Mouse (Mus musculus) embryonic facial prominence, embryonic 11.5 days (tissue): ENCODE measurements at regions not wholly inside any gene's neighbourhood (a gene's known extent, or its start where the extent isn't known, plus 50 kb on each side); places are given as distances from the start of the nearest gene placed in this dataset.
A peak's percentile ranks its signal among the peaks of the same experiment; 100 is the strongest.

Experiments
- ATAC-seq: fragments of 200-750 bp; cut with Nextera tagmentation; replicated peaks from 2 replicates; pipeline ENCODE4 v1.8.0; 2017; ENCODE audit warnings: low read depth; ENCODE audit not compliant: insufficient number of reproducible peaks, low FRiP score, low TSS enrichment
- DNase-seq: peaks from one replicate; pipeline ENCODE4 v3.0.0-alpha.2; 2015; ENCODE audit warnings: low spot score
- H3K27ac ChIP-seq: fragments of 300-500 bp; sonication (generic); replicated peaks from 2 replicates; pipeline ENCODE4 v1.5.1; 2014; ENCODE audit warnings: mild to moderate bottlenecking, low read depth, low read length, control low read depth
- H3K27me3 ChIP-seq: fragments of 300-500 bp; sonication (generic); 2 replicates; pipeline ENCODE4 v1.6.1; 2014; ENCODE audit warnings: mild to moderate bottlenecking, low read length, moderate library complexity, mixed read lengths; ENCODE audit not compliant: control insufficient read depth, insufficient read depth
- H3K36me3 ChIP-seq: fragments of 300-500 bp; sonication (generic); replicated peaks from 2 replicates; pipeline ENCODE4 v1.6.1; 2014; ENCODE audit warnings: low read depth, mild to moderate bottlenecking, low read length, moderate library complexity, mixed read lengths; ENCODE audit not compliant: control insufficient read depth, insufficient read depth
- H3K4me1 ChIP-seq: fragments of 300-500 bp; sonication (generic); 2 replicates; pipeline ENCODE4 v1.6.1; 2014; ENCODE audit warnings: low read length, mixed read lengths; ENCODE audit not compliant: control insufficient read depth, insufficient read depth
- H3K4me2 ChIP-seq: fragments of 300-500 bp; sonication (generic); 2 replicates; pipeline ENCODE4 v1.6.1; 2014; ENCODE audit warnings: low read depth, mild to moderate bottlenecking, control low read depth, low read length, moderate library complexity
- H3K4me3 ChIP-seq: fragments of 300-500 bp; sonication (generic); 2 replicates; pipeline ENCODE4 v1.5.1; 2014; ENCODE audit warnings: low read depth, low read length, control low read depth
- H3K9ac ChIP-seq: fragments of 300-500 bp; sonication (generic); replicated peaks from 2 replicates; pipeline ENCODE4 v1.6.1; 2014; ENCODE audit warnings: mild to moderate bottlenecking, control low read depth, low read length
- H3K9me3 ChIP-seq: fragments of 300-500 bp; sonication (generic); replicated peaks from 2 replicates; pipeline ENCODE4 v1.6.1; 2016; ENCODE audit warnings: mild to moderate bottlenecking, low read length, inconsistent platforms, mixed read lengths; ENCODE audit not compliant: control insufficient read depth
- WGBS: fragments of 180-500 bp; shearing (Covaris S2); extraction: QIAGEN DNeasy Blood & Tissue Kit; methylation state at CpG from one replicate; pipeline ENCODE4 v1.1.7; 2014; 5-methylcytosine and 5-hydroxymethylcytosine counted together

GRCm38 (mm10) chr1:146185444-146185843, 309.1 kb upstream of the Brinp3 start:
- H3K9ac ChIP-seq: no peak overlapping the region
- H3K27me3 ChIP-seq: no peaks in the 10 kb centered on the region
- H3K27ac ChIP-seq: no peak overlapping the region
- no peak overlapping the region for H3K4me3 ChIP-seq
- no peak for DNase-seq
- WGBS: 93% methylated on average over 2 of the region's 2 CpGs
- H3K36me3 ChIP-seq: no peaks in the 10 kb centered on the region
- no peaks in the 10 kb centered on the region for H3K9me3 ChIP-seq
- H3K4me1 ChIP-seq: no peaks in the 10 kb centered on the region
- H3K4me2 ChIP-seq: no peak overlapping the region
- 0 out of 2 replicates have a peak, but pooled peaks have one; percentile 56 for ATAC-seq

- no peaks in the 10 kb centered on the region for H3K4me1 ChIP-seq
- H3K4me2 ChIP-seq: no peak overlapping the region
- ATAC-seq (no peak), DNase-seq (peak; percentile 54)
- no peak overlapping the region for H3K27ac ChIP-seq
- H3K36me3 ChIP-seq: no peaks in the 10 kb centered on the region
- H3K27me3 ChIP-seq: no peaks in the 10 kb centered on the region
- H3K9ac ChIP-seq: no peak overlapping the region
- 85% methylated on average over 1 of the region's 1 CpGs for WGBS
- no peak overlapping the region for H3K4me3 ChIP-seq
- no peaks in the 10 kb centered on the region for H3K9me3 ChIP-seq
Measured at GRCm38 (mm10) chr1:146211646-146212045, 282.9 kb upstream of the Brinp3 start.

DNA sequence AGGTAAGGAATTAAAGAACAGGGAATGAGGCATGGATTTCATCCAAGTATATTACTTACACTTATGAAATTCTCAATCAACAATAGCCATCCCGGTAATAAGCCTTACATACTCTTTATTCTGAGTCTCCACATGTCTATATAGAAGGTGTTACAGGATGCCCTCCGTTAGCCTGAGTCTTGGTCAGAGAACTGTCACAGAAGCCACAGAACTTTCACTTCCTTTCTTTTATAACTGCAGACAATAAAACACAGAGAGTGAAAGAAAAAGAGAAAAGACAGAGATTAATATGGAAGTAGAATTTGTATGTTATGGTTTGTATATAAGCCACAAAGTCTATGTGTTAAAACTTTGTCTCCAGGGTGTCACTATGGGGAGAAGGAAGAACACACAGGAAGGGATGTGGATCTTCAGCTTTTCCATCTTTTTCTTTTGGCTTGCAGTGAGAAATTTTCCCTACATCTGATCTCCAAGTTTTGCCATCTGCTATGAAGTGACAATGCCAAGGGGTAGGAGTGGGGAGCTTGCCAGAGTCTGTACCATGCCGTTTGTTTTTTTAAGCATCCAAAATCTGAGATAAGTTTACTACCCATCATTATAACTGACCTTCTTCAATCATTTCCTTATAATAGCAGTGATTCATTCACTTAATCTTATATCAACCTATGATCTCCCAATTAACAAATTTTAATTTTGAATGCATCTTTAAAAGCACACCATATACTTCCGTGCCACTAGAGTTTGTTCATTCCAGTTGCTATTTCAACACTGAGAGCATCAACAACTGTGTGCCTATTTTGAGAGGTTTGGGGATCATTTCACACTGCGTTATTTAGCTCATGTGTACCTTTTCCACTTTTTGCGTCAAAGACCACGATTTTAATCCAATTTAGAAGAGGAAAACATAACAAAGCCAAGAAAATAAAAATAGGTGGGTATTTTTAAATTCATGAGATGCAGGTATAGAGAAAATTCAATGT, 262.8 kb upstream of the Brinp3 start:
- no peak overlapping the region for H3K4me3 ChIP-seq
- no peaks in the 10 kb centered on the region for H3K36me3 ChIP-seq
- H3K4me2 ChIP-seq: no peak overlapping the region
- ATAC-seq: no peak
- H3K9ac ChIP-seq: no peak overlapping the region
- H3K9me3 ChIP-seq: no peaks in the 10 kb centered on the region
- WGBS: 89% methylated on average over 7 of the region's 7 CpGs
- H3K27me3 ChIP-seq: no peaks in the 10 kb centered on the region
- DNase-seq: no peak
- H3K27ac ChIP-seq: no peak overlapping the region
- no peaks in the 10 kb centered on the region for H3K4me1 ChIP-seq

DNA sequence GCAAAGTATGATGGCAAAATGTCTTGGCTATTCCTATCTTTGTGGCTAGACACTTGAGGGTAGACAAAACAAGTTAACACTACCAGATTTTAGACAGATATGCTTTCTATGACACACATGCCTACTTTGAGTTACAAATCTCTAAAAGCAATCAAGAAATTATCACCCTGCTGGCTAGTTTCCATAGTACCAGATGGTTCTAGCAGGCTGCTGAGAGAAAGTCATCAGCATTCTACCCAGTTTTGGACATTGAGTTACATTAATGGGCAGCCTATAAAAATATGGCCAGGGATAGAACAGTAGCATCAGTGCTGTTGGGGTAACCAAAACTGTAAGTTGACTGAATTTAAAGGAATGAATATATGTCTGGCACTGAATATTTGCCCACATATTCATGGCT, 234.2 kb upstream of the Brinp3 start:
- no peak overlapping the region for H3K4me3 ChIP-seq
- no peak overlapping the region for H3K9ac ChIP-seq
- no peak overlapping the region for H3K4me2 ChIP-seq
- ATAC-seq (no peak), DNase-seq (no peak)
- no peak overlapping the region for H3K27ac ChIP-seq
- no peaks in the 10 kb centered on the region for H3K27me3 ChIP-seq
- no peaks in the 10 kb centered on the region for H3K36me3 ChIP-seq
- H3K9me3 ChIP-seq: no peaks in the 10 kb centered on the region
- no peaks in the 10 kb centered on the region for H3K4me1 ChIP-seq

- Histone ChIP-seq H3K9ac (no peak overlapping the region), H3K36me3 (no peaks in the 10 kb centered on the region), H3K4me2 (no peak overlapping the region), H3K9me3 (no peaks in the 10 kb centered on the region), H3K27me3 (no peaks in the 10 kb centered on the region), H3K4me3 (no peak overlapping the region), H3K27ac (no peak overlapping the region), H3K4me1 (no peaks in the 10 kb centered on the region)
- WGBS: 80% methylated on average over 4 of the region's 4 CpGs
- DNase-seq (no peak), ATAC-seq (no peak)
Measured at GRCm38 (mm10) chr1:146299031-146299430, 195.5 kb upstream of the Brinp3 start.

GRCm38 (mm10) chr1:146312547-146312946, 182.0 kb upstream of the Brinp3 start:
- no peak overlapping the region for H3K4me2 ChIP-seq
- no peaks in the 10 kb centered on the region for H3K4me1 ChIP-seq
- no peaks in the 10 kb centered on the region for H3K36me3 ChIP-seq
- H3K9ac ChIP-seq: no peak overlapping the region
- 87% methylated on average over 4 of the region's 4 CpGs for WGBS
- H3K27ac ChIP-seq: no peak overlapping the region
- no peak overlapping the region for H3K4me3 ChIP-seq
- DNase-seq: no peak
- no peaks in the 10 kb centered on the region for H3K9me3 ChIP-seq
- ATAC-seq: no peak
- H3K27me3 ChIP-seq: no peaks in the 10 kb centered on the region

GRCm38 (mm10) chr1:146316172-146317158, 178.1 kb upstream of the Brinp3 start:
- H3K9me3 ChIP-seq: no peaks in the 10 kb centered on the region
- H3K27me3 ChIP-seq: no peaks in the 10 kb centered on the region
- no peak overlapping the region for H3K9ac ChIP-seq
- no peaks in the 10 kb centered on the region for H3K4me1 ChIP-seq
- no peak for ATAC-seq
- DNase-seq: no peak
- no peak overlapping the region for H3K4me3 ChIP-seq
- no peak overlapping the region for H3K4me2 ChIP-seq
- no peaks in the 10 kb centered on the region for H3K36me3 ChIP-seq
- WGBS: 87% methylated on average over 4 of the region's 4 CpGs
- H3K27ac ChIP-seq: no peak overlapping the region
